Mouse (Mus musculus) right cerebral cortex, postnatal 10 days (tissue): Measurements from ENCODE around the gene Tmem176b.
"Not testable (repeated sequence)": the region's sequence is repeated elsewhere in the genome, so short reads cannot be mapped to it uniquely, and the experiment has no call there.

Experiments
- DNase-seq, 2 experiments: peaks; one replicate each; pipeline ENCODE4 v3.0.0; 2021; ENCODE audit warnings: low spot score in 2 of 2

The Tmem176b gene

GRCm38 (mm10) chr6:48842111-48842842, 981 bp upstream of the Tmem176b start:
- peak in 1 of 2 experiments; percentile 36 for DNase-seq

DNA sequence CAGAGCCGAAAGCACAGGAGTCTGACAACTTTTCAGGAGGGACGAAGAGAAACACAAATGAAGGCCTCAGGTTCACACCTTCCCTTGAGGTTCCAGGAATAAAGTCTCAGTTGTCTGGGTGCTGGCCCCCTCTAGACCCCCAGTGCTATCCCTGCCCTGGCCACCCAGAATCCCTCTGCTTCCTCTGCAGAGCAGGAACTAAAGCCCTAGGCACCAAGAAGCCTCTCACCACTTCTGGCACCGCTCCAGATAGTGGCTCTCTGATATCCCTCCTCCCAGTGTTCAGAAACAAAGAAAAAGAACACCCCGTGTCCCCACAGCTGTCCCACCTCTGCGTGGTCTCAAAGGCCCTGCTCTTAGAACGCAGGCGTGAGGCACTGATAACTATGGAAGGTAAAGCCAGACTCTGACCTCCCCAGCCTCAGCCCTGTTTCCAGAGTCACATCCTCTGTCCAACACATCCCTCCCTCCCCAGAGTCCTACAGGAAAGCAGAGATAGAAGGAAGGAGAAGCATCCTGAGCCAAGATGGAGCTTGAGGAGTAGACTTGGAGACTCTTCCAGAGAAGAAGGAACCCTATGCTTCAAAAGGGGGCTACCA, 826 bp downstream of the Tmem176b start, which contains the start of gene Tmem176a:
Gene Tmem176a (plus strand): TSS at position 549 of the 599 bp plus-strand sequence.
- DNase-seq = peak; percentile 45 to 59

DNA sequence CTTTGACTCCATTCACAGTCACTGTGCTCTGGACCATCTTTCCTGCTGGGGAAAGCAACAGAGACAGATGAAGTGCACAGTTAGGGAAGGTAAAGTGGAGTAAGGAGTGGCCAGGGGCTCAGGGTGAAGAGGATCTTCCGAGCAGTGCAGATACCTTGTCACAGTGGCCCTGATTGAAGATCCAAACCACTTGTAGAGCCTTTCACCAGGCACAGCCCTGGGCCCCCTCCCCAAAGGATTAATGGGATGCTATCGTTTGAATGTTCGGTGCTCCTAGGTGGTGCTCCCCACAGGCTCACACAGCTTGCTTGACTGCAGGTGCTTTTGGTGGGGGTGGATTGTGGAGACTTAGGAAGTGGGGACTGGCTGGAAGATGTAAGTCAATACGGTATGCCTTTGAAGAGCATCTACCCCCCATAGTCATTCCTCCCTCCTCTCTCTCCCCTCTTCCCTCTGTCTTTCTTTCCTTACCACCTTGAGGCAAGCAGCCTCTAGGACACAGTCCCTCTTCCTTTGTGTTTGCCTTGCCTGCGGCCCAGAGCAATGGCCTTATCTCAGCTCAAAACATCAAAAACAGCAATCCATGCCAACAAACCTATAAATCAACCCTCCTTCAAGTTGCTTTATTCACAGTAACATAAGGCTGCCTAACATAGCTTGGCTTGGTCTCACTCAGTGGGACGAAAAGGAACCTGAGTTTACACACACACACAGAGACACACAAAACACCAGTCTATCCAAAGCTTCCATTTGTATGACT, 2.8 kb downstream of the Tmem176b start:
- DNase-seq = no peak

- DNase-seq = no peak
Measured at GRCm38 (mm10) chr6:48837516-48837915, 3.8 kb downstream of the Tmem176b start.

- no peak for DNase-seq
Measured at GRCm38 (mm10) chr6:48836146-48836545, 5.2 kb downstream of the Tmem176b start.

DNA sequence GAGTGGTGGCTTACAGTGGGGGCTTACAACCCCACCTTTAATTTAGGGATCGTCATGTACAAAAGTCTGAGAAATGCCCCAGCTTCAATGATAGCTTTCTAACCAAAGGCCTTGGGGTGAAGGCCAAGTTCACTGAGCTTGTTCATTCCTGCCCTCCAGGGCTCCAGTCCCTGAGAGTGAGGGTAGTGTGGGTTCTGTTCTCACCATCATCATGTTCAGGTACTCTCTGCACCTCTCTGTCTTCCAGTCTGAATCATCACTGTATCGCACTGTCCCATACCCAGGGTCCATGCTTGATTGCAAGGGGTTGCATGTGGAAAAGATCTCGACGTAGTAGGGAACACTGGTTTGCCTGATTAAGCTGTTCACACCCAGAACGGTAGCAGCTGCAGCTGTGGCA, 6.1 kb downstream of the Tmem176b start:
- DNase-seq = no peak

- no peak for DNase-seq
Measured at GRCm38 (mm10) chr6:48833515-48833914, 7.8 kb downstream of the Tmem176b start.

DNA sequence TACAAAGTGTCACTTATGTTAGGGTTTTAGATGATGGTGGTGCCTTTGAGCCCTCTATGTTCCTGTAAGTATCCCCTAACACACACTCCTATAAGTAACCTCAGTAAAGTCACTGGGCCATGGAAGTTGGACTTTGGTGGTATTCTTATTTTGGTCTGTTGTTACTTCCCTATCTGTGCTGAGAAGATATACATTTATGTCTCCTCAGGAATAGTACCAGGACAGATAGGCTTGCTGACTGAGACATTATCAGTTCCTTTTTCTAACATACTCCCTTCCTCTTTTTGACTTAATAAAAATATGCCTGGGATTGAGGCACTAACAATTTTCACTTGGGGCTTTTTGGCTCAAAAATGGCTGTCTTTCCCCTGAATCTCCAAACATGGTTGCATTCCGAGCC, 8.9 kb downstream of the Tmem176b start:
- no peak for DNase-seq

DNA sequence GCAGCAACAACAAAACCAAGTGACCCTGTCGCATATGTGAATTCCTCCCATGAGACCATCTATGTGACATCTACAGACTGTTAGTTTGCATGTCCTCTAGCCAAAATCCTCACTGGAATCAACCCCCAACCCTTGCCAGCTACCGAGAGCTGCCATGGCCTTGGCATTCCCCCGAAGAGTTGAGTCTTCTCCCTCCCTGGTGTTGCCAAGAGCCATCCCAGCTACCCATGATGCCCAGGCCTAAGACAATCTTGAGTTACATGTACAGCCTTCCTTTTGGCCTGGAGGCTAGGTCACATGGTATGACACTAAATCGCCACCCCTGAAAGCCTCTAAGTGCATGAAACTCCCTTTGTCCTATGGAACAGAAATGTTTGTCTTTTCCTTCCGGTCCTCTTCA, 10.2 kb downstream of the Tmem176b start:
- DNase-seq = no peak

GRCm38 (mm10) chr6:48830241-48830640, 11.1 kb downstream of the Tmem176b start:
- no peak for DNase-seq

DNA sequence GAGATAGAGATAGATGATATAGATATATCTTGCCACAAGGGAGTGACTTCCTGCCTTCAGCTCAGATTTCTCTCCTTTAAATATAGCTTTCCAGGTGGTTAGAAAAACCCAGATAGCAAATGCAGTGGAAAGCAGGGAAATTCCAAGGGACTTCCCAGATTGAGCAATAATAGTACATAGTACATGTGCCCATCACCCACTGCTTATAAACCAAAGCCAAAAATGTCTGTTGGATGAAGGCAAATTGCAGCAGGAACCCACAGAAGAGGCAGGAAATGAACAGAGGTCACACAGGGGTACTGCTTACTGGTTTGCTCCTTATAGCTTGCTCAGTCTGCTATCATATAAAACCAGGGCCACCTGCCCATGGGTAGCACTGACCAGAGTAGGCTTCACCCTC, 11.6 kb downstream of the Tmem176b start:
- DNase-seq = no peak

DNA sequence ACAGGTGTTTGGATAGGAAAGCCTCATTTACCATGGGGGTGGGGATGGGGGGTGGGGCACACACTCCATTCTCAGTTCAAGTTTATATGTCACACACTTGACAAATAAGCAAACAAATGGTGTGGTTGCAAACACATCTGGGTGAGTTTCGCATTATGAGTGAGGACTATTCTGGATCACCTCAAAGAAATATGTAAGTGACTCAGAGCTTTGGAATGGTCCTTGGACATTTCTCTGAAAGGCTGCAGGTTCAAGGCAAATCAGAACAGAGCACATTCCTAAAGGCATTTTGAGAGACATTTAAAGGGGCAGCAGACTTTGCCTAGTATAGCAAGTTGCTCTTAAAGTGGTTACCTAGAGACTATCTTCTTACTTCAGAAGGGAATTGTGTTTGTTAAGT, 12.3 kb downstream of the Tmem176b start:
- DNase-seq = no peak

DNA sequence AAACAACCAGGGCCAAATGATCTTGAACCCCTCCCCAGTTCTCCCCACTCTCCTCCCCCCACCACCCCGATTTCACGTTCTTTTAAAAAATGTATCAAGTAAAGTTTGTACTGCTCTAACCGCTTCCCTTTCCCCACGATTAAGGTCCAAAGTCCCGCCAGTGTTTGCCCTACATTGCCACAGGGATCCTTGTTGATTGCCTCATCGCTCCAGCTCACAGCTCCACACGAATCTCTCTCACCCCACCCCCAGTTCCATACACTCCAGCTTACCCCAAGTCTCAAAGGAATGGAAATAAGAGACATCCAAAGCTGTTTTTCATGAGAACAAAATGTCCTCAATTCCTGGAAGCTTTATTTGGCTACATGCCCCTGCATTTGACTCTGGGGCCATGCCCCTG, 16.3 kb downstream of the Tmem176b start:
- no peak for DNase-seq

GRCm38 (mm10) chr6:48821991-48822785, 19.1 kb downstream of the Tmem176b start:
- DNase-seq = not testable (repeated sequence)

GRCm38 (mm10) chr6:48817815-48818214, 23.5 kb downstream of the Tmem176b start:
- DNase-seq = peak; percentile 80 to 84

- DNase-seq = no peak
Measured at GRCm38 (mm10) chr6:48815013-48815412, 26.3 kb downstream of the Tmem176b start.

DNA sequence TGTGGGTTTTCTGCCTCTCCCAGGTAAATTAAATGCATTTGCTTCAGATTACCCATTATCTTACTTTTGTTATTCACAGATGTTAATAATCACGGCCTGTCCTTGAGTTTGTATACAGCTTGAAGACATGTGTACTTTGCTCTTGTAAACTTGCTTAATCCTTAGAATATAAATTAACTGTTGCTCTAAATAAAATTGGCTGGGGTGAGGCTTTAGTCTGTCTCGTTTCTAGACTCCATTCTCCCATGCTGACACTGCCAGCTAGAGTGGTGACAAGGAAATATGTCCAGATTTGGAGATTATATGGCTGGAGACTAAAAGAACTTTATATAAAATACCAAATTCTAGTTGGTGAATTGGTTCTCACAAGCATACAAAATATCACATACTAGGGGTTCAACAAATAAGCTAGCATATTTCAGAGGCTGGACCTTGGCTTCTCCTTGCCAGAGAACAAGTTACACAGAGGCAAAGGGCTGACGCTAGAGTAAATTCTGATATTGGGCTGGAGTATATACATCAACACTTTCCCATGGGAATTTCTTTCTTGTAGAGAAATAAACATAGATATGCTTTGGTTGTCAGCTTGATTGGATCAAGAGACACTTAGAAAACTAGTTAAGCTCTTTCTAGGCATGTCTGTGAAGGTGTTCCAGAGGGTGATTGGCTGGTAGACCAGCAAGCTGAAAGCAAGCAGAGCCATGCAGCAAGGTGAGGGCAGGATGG, 31.6 kb downstream of the Tmem176b start:
- DNase-seq = no peak

DNA sequence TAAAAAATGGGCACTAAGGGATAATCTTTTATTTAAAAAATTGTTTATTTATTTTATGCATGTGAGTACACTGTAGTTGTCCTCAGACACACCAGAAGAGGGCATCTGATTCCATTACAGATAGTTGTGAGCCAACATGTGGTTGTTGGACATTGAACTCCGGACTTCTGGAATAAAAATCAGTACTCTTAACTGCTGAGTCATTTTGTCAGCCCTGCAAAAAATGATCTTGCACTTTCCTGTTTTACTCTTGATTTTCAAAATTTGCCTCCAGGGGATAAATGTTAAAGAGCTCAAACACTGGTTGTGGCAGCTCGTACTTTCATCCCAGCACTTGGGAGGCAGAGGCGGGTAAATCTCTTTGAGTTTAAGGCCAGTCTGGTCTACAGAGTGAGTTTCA, 34.5 kb downstream of the Tmem176b start:
- DNase-seq = no peak

DNA sequence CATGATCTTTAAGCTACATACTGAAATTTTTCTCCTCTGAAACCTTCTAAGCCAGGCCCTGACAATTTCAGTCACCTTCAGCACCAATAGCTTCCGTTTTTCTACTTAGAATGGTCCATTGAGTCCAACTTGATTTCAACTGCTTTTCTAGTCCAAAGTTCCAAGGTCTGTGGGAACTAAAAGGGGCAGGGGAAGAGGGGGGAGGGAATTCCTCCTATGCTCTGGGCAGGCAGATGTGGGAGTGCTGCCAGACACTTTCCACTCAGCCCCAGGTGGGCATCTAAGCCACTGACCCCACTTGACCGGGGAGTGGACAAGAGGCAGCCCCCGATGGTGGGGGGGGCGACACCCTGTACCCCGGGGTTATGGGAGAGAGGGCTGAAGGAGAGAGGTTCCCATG, 37.0 kb downstream of the Tmem176b start:
- no peak for DNase-seq

DNA sequence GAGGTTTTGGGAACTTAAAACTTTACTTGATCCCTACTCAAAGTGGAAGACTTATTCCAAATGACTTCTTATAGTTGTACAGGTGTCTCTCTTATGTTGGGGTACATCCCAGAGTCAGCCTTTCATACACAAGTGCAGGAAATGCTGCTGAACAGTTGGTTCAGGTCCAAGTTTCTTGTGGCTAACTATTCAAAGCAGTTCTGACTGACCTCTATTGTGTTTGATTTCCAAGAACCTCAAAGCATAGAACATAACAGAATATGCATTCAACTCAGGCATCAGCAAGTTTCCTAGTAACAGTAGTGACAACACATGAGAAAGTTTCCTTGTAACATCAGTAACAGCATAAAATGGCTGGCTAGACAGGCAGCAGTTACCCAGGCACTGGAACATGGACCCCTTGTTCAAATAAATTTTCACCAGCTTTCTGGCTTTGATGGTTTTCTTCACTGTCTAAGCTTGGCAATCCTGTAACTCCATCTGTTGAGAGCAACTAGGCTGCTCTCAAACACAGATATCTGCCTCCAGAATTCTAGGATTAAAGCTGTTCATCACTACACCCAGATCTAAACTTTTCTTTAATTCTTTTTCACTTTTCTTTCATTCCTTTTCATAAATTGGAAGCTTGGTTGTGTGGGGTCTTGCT, 37.8 kb downstream of the Tmem176b start:
- no peak for DNase-seq

GRCm38 (mm10) chr6:48801897-48802296, 39.4 kb downstream of the Tmem176b start:
- DNase-seq = no peak
